Mouse (Mus musculus): ENCODE measurements at regions not wholly inside any gene's neighbourhood (a gene's known extent, or its start where the extent isn't known, plus 50 kb on each side); places are given as distances from the start of the nearest gene placed in this dataset.
"Not testable (repeated sequence)": the region's sequence is repeated elsewhere in the genome, so short reads cannot be mapped to it uniquely, and the experiment has no call there.

- not testable (repeated sequence) for ATAC-seq (ENCODE audit: insufficient read depth, low read depth); H3K4me1 ChIP-seq (ENCODE audit: control insufficient read depth, insufficient read depth); H3K4me3 ChIP-seq (ENCODE audit: low read depth, low read length); DNase-seq (ENCODE audit: low spot score); H3K9ac ChIP-seq (replicated peaks; ENCODE audit: low read depth, low read length); H3K9me3 ChIP-seq (replicated peaks; ENCODE audit: control insufficient read depth, low read length); H3K4me2 ChIP-seq (ENCODE audit: low read depth, low read length); H3K27me3 ChIP-seq (ENCODE audit: control insufficient read depth, insufficient read depth, low read length); H3K27ac ChIP-seq (ENCODE audit: low read depth); H3K36me3 ChIP-seq (replicated peaks; ENCODE audit: control insufficient read depth, insufficient read depth, low read length)
- WGBS, result no CpG with 5 or more reads among the region's 12 CpGs
These were observed 788.0 kb upstream of the Olfr1507 start for GRCm38 (mm10) chr14:53283350-53284141.

GRCm38 (mm10) chr14:53273218-53273617 lies 777.7 kb upstream of the Olfr1507 start:
- 75% methylated on average over 3 of the region's 4 CpGs for WGBS
- not testable (repeated sequence) for H3K36me3 ChIP-seq (replicated peaks; ENCODE audit: control insufficient read depth, insufficient read depth, low read length); H3K9me3 ChIP-seq (replicated peaks; ENCODE audit: control insufficient read depth, low read length); H3K4me3 ChIP-seq (ENCODE audit: low read depth, low read length); H3K27me3 ChIP-seq (ENCODE audit: control insufficient read depth, insufficient read depth, low read length); H3K4me2 ChIP-seq (ENCODE audit: low read depth, low read length); H3K27ac ChIP-seq (ENCODE audit: low read depth); ATAC-seq (ENCODE audit: insufficient read depth, low read depth); DNase-seq (ENCODE audit: low spot score); H3K9ac ChIP-seq (replicated peaks; ENCODE audit: low read depth, low read length); H3K4me1 ChIP-seq (ENCODE audit: control insufficient read depth, insufficient read depth)

GRCm38 (mm10) chr14:53267693-53268092 lies 772.1 kb upstream of the Olfr1507 start:
- H3K9me3 ChIP-seq (replicated peaks; ENCODE audit: control insufficient read depth, low read length); H3K27ac ChIP-seq (ENCODE audit: low read depth); ATAC-seq (ENCODE audit: insufficient read depth, low read depth); DNase-seq (ENCODE audit: low spot score); H3K4me2 ChIP-seq (ENCODE audit: low read depth, low read length); H3K9ac ChIP-seq (replicated peaks; ENCODE audit: low read depth, low read length); H3K4me3 ChIP-seq (ENCODE audit: low read depth, low read length); H3K27me3 ChIP-seq (ENCODE audit: control insufficient read depth, insufficient read depth, low read length); H3K4me1 ChIP-seq (ENCODE audit: control insufficient read depth, insufficient read depth); H3K36me3 ChIP-seq (replicated peaks; ENCODE audit: control insufficient read depth, insufficient read depth, low read length): not testable (repeated sequence)
- WGBS, result no CpG with 5 or more reads among the region's 2 CpGs

- not testable (repeated sequence) for H3K4me3 ChIP-seq (ENCODE audit: low read depth, low read length); H3K36me3 ChIP-seq (replicated peaks; ENCODE audit: control insufficient read depth, insufficient read depth, low read length); H3K9ac ChIP-seq (replicated peaks; ENCODE audit: low read depth, low read length); H3K27me3 ChIP-seq (ENCODE audit: control insufficient read depth, insufficient read depth, low read length); DNase-seq (ENCODE audit: low spot score); H3K4me1 ChIP-seq (ENCODE audit: control insufficient read depth, insufficient read depth); H3K9me3 ChIP-seq (replicated peaks; ENCODE audit: control insufficient read depth, low read length); H3K4me2 ChIP-seq (ENCODE audit: low read depth, low read length); H3K27ac ChIP-seq (ENCODE audit: low read depth); ATAC-seq (ENCODE audit: insufficient read depth, low read depth)
- WGBS, result no CpG with 5 or more reads among the region's 3 CpGs
These were observed 760.4 kb upstream of the Olfr1507 start for GRCm38 (mm10) chr14:53255962-53256361.

GRCm38 (mm10) chr14:53253470-53253869 lies 757.9 kb upstream of the Olfr1507 start:
- not testable (repeated sequence) for H3K27ac ChIP-seq (ENCODE audit: low read depth); H3K36me3 ChIP-seq (replicated peaks; ENCODE audit: control insufficient read depth, insufficient read depth, low read length); DNase-seq (ENCODE audit: low spot score); H3K9ac ChIP-seq (replicated peaks; ENCODE audit: low read depth, low read length); H3K4me3 ChIP-seq (ENCODE audit: low read depth, low read length); H3K27me3 ChIP-seq (ENCODE audit: control insufficient read depth, insufficient read depth, low read length); ATAC-seq (ENCODE audit: insufficient read depth, low read depth); H3K9me3 ChIP-seq (replicated peaks; ENCODE audit: control insufficient read depth, low read length); H3K4me1 ChIP-seq (ENCODE audit: control insufficient read depth, insufficient read depth); H3K4me2 ChIP-seq (ENCODE audit: low read depth, low read length)

GRCm38 (mm10) chr14:53231142-53231541 lies 735.6 kb upstream of the Olfr1507 start:
- DNase-seq (ENCODE audit: low spot score); H3K4me2 ChIP-seq (ENCODE audit: low read depth, low read length); H3K27ac ChIP-seq (ENCODE audit: low read depth); H3K36me3 ChIP-seq (replicated peaks; ENCODE audit: control insufficient read depth, insufficient read depth, low read length); H3K4me3 ChIP-seq (ENCODE audit: low read depth, low read length); H3K9me3 ChIP-seq (replicated peaks; ENCODE audit: control insufficient read depth, low read length); H3K9ac ChIP-seq (replicated peaks; ENCODE audit: low read depth, low read length); H3K27me3 ChIP-seq (ENCODE audit: control insufficient read depth, insufficient read depth, low read length); ATAC-seq (ENCODE audit: insufficient read depth, low read depth); H3K4me1 ChIP-seq (ENCODE audit: control insufficient read depth, insufficient read depth): not testable (repeated sequence)
- no CpG with 5 or more reads among the region's 6 CpGs for WGBS

- no CpG with 5 or more reads among the region's 1 CpGs for WGBS
- not testable (repeated sequence) for H3K4me3 ChIP-seq (ENCODE audit: low read depth, low read length); H3K27ac ChIP-seq (ENCODE audit: low read depth); DNase-seq (ENCODE audit: low spot score); H3K4me2 ChIP-seq (ENCODE audit: low read depth, low read length); H3K9me3 ChIP-seq (replicated peaks; ENCODE audit: control insufficient read depth, low read length); H3K36me3 ChIP-seq (replicated peaks; ENCODE audit: control insufficient read depth, insufficient read depth, low read length); H3K9ac ChIP-seq (replicated peaks; ENCODE audit: low read depth, low read length); H3K4me1 ChIP-seq (ENCODE audit: control insufficient read depth, insufficient read depth); ATAC-seq (ENCODE audit: insufficient read depth, low read depth); H3K27me3 ChIP-seq (ENCODE audit: control insufficient read depth, insufficient read depth, low read length)
These were observed 729.2 kb upstream of the Olfr1507 start for GRCm38 (mm10) chr14:53224789-53225188.

- H3K9me3 ChIP-seq (replicated peaks; ENCODE audit: control insufficient read depth, low read length); H3K27me3 ChIP-seq (ENCODE audit: control insufficient read depth, insufficient read depth, low read length); DNase-seq (ENCODE audit: low spot score); H3K27ac ChIP-seq (ENCODE audit: low read depth); H3K4me1 ChIP-seq (ENCODE audit: control insufficient read depth, insufficient read depth); H3K9ac ChIP-seq (replicated peaks; ENCODE audit: low read depth, low read length); H3K4me3 ChIP-seq (ENCODE audit: low read depth, low read length); H3K36me3 ChIP-seq (replicated peaks; ENCODE audit: control insufficient read depth, insufficient read depth, low read length); ATAC-seq (ENCODE audit: insufficient read depth, low read depth); H3K4me2 ChIP-seq (ENCODE audit: low read depth, low read length): not testable (repeated sequence)
- WGBS, result no CpG with 5 or more reads among the region's 3 CpGs
These were observed 715.0 kb upstream of the Olfr1507 start for GRCm38 (mm10) chr14:53210554-53210953.

GRCm38 (mm10) chr14:53209258-53209657 lies 713.7 kb upstream of the Olfr1507 start:
- H3K4me2 ChIP-seq (ENCODE audit: low read depth, low read length); H3K4me3 ChIP-seq (ENCODE audit: low read depth, low read length); ATAC-seq (ENCODE audit: insufficient read depth, low read depth); H3K36me3 ChIP-seq (replicated peaks; ENCODE audit: control insufficient read depth, insufficient read depth, low read length); H3K9ac ChIP-seq (replicated peaks; ENCODE audit: low read depth, low read length); DNase-seq (ENCODE audit: low spot score); H3K9me3 ChIP-seq (replicated peaks; ENCODE audit: control insufficient read depth, low read length); H3K4me1 ChIP-seq (ENCODE audit: control insufficient read depth, insufficient read depth); H3K27ac ChIP-seq (ENCODE audit: low read depth); H3K27me3 ChIP-seq (ENCODE audit: control insufficient read depth, insufficient read depth, low read length): not testable (repeated sequence)

All from heart, postnatal 0 days (tissue).